Comparison of ENCODE assay signal across 8 mouse cellular contexts in the genomic region with DNA sequence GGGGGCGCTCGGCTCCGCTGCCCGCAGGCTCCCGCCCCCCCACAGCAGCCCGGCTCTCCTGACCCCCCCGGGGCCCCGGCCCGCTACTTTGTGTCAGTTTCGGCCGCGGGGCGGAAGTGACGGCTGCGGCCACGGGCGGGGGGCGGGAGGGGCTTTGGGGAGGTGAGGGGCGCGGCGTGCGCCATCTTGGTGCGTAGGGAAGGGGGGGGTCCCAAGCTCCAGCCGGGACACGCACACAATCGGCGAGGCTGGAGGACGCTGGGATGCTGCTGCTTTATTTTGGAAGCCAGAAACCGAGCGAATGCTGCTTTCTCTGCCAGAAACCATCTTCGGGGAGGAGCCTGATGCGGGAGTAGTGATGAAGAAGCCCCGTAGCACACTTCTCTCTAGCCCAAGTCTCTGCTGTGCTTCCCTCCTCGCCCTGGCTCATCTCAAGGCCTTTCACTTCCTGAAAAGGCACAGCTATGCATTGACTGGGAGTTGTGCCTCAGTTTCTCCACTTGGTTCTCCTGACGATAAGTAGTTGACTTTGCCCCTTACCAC. TPM values are rescaled to one million over a fixed set of nuclear protein-coding genes. Genes with fewer than 3 reads are reported as not detected.
DNase-seq lines count a peak whose midpoint lies in the region; ATAC-seq and TF ChIP-seq lines count a peak whose summit lies in the region.

Gene Atp8b2, minus strand, starts transcription at position 288 of the 543 bp plus-strand sequence.

- peaks cover 19% of the 10 kb centered on the region for H3K4me1 ChIP-seq in heart, adult 2 months (ENCODE audit: control insufficient read depth, insufficient read depth, low read length)
- H3K4me1 ChIP-seq in kidney, embryonic 15.5 days, result peaks cover 47% of the 10 kb centered on the region
- peaks cover 54% of the 10 kb centered on the region for H3K4me1 ChIP-seq in liver, embryonic 12.5 days
- H3K4me1 ChIP-seq in thymus, adult 2 months (replicated peaks; ENCODE audit: control insufficient read depth, insufficient read depth, low read length), result peaks cover 41% of the 10 kb centered on the region

- no peak for TF ChIP-seq EP300 in heart, adult 2 months (IDR thresholded peaks at IDR 0.05; ENCODE audit: insufficient read depth, low read depth, low read length)

- H3K4me3 ChIP-seq in heart, adult 2 months, result peak within 1 kb of the TSS; percentile 68
- H3K4me3 ChIP-seq in kidney, embryonic 15.5 days (replicated peaks), result peak within 1 kb of the TSS; percentile 99
- peak within 1 kb of the TSS; percentile 67 for H3K4me3 ChIP-seq in liver, embryonic 12.5 days
- peak within 1 kb of the TSS; percentile 67 for H3K4me3 ChIP-seq in thymus, adult 2 months (ENCODE audit: control insufficient read depth, insufficient read depth, low read length)

- DNase-seq in 3134 (ENCODE audit: extremely low read depth, insufficient read length, low spot score) (peak; percentile 76), ZHBTc4 (ENCODE audit: low read depth, low spot score) (peak; percentile 69)
- DNase-seq in embryo, embryonic 11 days, result peak; percentile 91
- DNase-seq in heart, adult 2 months, result peak; percentile 77 to 80
- peak; percentile 83 for DNase-seq in neural tube, embryonic 10.5 days (ENCODE audit: extremely low spot score, low spot score)
- peak; percentile 72 for DNase-seq in thymus, adult 2 months

- no peak for TF ChIP-seq CTCF in heart, adult 2 months (IDR thresholded peaks at IDR 0.05)
- TF ChIP-seq CTCF in thymus, adult 2 months (IDR thresholded peaks at IDR 0.05; ENCODE audit: borderline replicate concordance, control insufficient read depth, extremely low read depth, insufficient read depth, low read length, poor library complexity), result no peak

- peak; percentile 78 for TF ChIP-seq POLR2A in heart, adult 2 months (IDR thresholded peaks at IDR 0.05; ENCODE audit: insufficient read depth, low read depth, low read length)
- TF ChIP-seq POLR2A in thymus, adult 2 months (IDR thresholded peaks at IDR 0.05; ENCODE audit: control insufficient read depth, extremely low read depth, insufficient read depth, low read length, poor library complexity), result peak; percentile 29; the same call in 1 of the 2 replicates

- peak within 1 kb of the TSS; percentile 93 for H3K27ac ChIP-seq in heart, adult 2 months
- peak within 1 kb of the TSS; percentile 94 for H3K27ac ChIP-seq in kidney, embryonic 15.5 days
- H3K27ac ChIP-seq in liver, embryonic 12.5 days, result peak within 1 kb of the TSS; percentile 72
- H3K27ac ChIP-seq in thymus, adult 2 months (ENCODE audit: control insufficient read depth, insufficient read depth, low read length), result peak within 1 kb of the TSS; percentile 45

- H3K4me2 ChIP-seq in kidney, embryonic 15.5 days, result peak within 1 kb of the TSS; percentile 95
- peak within 1 kb of the TSS; percentile 69 for H3K4me2 ChIP-seq in liver, embryonic 12.5 days

- H3K36me3 ChIP-seq in heart, adult 2 months (ENCODE audit: control insufficient read depth, insufficient read depth, low read length), result no peaks in the 10 kb centered on the region
- H3K36me3 ChIP-seq in kidney, embryonic 15.5 days, result peaks cover 7% of the 10 kb centered on the region
- peaks cover 7% of the 10 kb centered on the region; the same call in 1 of the 2 replicates for H3K36me3 ChIP-seq in liver, embryonic 12.5 days
- no peaks in the 10 kb centered on the region for H3K36me3 ChIP-seq in thymus, adult 2 months (ENCODE audit: control insufficient read depth, insufficient read depth, low read length)

- no peaks in the 10 kb centered on the region for H3K79me2 ChIP-seq in heart, adult 2 months (replicated peaks; ENCODE audit: control insufficient read depth, insufficient read depth, low read length)

- intact Hi-C loops in heart, adult 2 months (cut with DNase I), result loop anchor here (2.0 to 5.0 kb wide), 3 partner anchors 36 to 96 kb away; partner anchors contain the start of genes 4933434E20Rik, Hax1 and Ubap2l

- ATAC-seq in kidney, embryonic 15.5 days (replicated peaks; ENCODE audit: low FRiP score), result peak; percentile 67
- no peak for ATAC-seq in liver, embryonic 12.5 days

- no peaks in the 10 kb centered on the region for H3K27me3 ChIP-seq in heart, adult 2 months (ENCODE audit: control insufficient read depth, insufficient read depth, low read length)
- H3K27me3 ChIP-seq in kidney, embryonic 15.5 days, result no peaks in the 10 kb centered on the region
- H3K27me3 ChIP-seq in liver, embryonic 12.5 days (replicated peaks), result peaks cover 56% of the 10 kb centered on the region
- no peaks in the 10 kb centered on the region for H3K27me3 ChIP-seq in thymus, adult 2 months (ENCODE audit: control insufficient read depth, insufficient read depth, low read length)

- peak within 1 kb of the TSS; percentile 88 for H3K9ac ChIP-seq in heart, adult 2 months (ENCODE audit: low read depth, low read length)
- peak within 1 kb of the TSS; percentile 93 for H3K9ac ChIP-seq in kidney, embryonic 15.5 days
- H3K9ac ChIP-seq in liver, embryonic 12.5 days, result peak within 1 kb of the TSS; percentile 68

- no peaks in the 10 kb centered on the region for H3K9me3 ChIP-seq in kidney, embryonic 15.5 days (replicated peaks)
- no peaks in the 10 kb centered on the region for H3K9me3 ChIP-seq in liver, embryonic 12.5 days (replicated peaks)

- WGBS in heart, adult 2 months, result 1% methylated on average over 34 of the region's 35 CpGs
- WGBS in kidney, embryonic 15.5 days, result under 1% methylated on average over 33 of the region's 35 CpGs
- WGBS in liver, embryonic 12.5 days (ENCODE audit: insufficient replicate concordance), result under 1% methylated on average over 27 of the region's 35 CpGs
- 1% methylated on average over 34 of the region's 35 CpGs for WGBS in thymus, adult 2 months

RNA-seq across cellular contexts. Expression of gene Atp8b2, which starts in this region (rescaled TPM):
- total RNA-seq in heart, adult 2 months (2021), result 10 to 100 TPM; 15.7 to 18.0 TPM
- polyA plus RNA-seq in heart, adult 2 months (2012; rRNA removed), result 27.3 and 50.1 TPM in 2 replicates
- polyA plus RNA-seq in kidney, embryonic 15.5 days (2015; fragmentation: Nextera tagmentation; extraction: Ambion mirVana), result 11.9 and 13.2 TPM in 2 replicates
- polyA plus RNA-seq in liver, embryonic 12.5 days (2016; fragmentation: Nextera tagmentation; extraction: Ambion mirVana), result 4.2 and 4.6 TPM in 2 replicates
- polyA plus RNA-seq in thymus, adult 2 months (2012; rRNA removed), result 109 and 123 TPM in 2 replicates
